Mouse (Mus musculus) bone marrow, adult 2 months (tissue): ENCODE data around the gene Gm5447. TPM values are rescaled to one million over a fixed set of nuclear protein-coding genes. Genes with fewer than 3 reads are reported as not detected.
A peak's percentile ranks its signal among the peaks of the same experiment; 100 is the strongest.

Experiments used
- H3K27ac ChIP-seq: fragments of 200-500 bp; 2 replicates; pipeline ENCODE4 v1.5.1; 2012; ENCODE audit warnings: low read depth, mild to moderate bottlenecking, control low read depth, inconsistent platforms, low read length; ENCODE audit not compliant: control insufficient read depth, poor library complexity, insufficient read depth
- H3K4me1 ChIP-seq: fragments of 200-500 bp; 2 replicates; pipeline ENCODE4 v1.6.1; 2011; ENCODE audit warnings: low read length; ENCODE audit not compliant: control insufficient read depth, insufficient read depth
- H3K4me3 ChIP-seq: fragments of 200-500 bp; replicated peaks from 2 replicates; pipeline ENCODE3; 2011; ENCODE audit warnings: mild to moderate bottlenecking, low read depth, low read length, control low read depth; ENCODE audit not compliant: control insufficient read depth
- CTCF ChIP-seq: fragments of 200-500 bp; IDR thresholded peaks from 2 replicates; pipeline ENCODE4 v1.5.1; 2011; ENCODE audit warnings: low read length, control low read depth; ENCODE audit not compliant: control insufficient read depth, insufficient read depth
- POLR2A ChIP-seq: fragments of 200-500 bp; IDR thresholded peaks from 2 replicates; pipeline ENCODE4 v1.6.1; 2011; ENCODE audit warnings: low read depth, mild to moderate bottlenecking, control low read depth, low read length, borderline replicate concordance; ENCODE audit not compliant: control insufficient read depth
- WGBS: fragments of 180-500 bp; shearing (Covaris S2); methylation state at CpG from one replicate; pipeline ENCODE4 v1.1.7; 2018; 5-methylcytosine and 5-hydroxymethylcytosine counted together
- polyA plus RNA-seq: library from polyadenylated mRNA; stranded (reverse); fragments of >200 nt; gene quantifications from 2 replicates; pipeline ENCODE4 v1.2.4, GENCODE M21; 2011; ENCODE audit warnings: low replicate concordance; ENCODE audit not compliant: missing spikeins, insufficient read depth, insufficient read length

Gm5447 gene
- polyA plus RNA-seq, 1 experiment = not detected

DNA sequence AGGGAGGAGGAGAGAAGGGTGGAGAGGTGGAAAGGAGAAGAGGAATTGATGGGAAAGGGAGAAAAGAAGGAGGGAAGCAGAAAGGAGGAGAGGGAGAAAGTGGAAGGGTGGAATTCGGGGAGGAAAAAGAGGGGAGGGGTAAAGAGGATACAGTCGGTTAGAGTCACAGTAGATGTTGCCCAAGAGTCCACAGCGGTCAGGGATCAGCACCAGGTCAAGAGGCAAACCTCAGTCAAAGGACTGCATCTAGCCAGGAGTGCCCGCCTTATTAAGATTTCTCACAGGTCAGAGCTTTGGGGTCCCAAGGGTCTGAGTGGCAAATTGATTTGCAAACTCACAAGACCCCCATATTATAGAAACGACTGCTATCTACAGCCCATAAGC lies 235 bp downstream of the Gm5447 start:
- H3K4me3 ChIP-seq = peak overlapping the region; percentile 93
- 31% methylated on average over 5 of the region's 5 CpGs for WGBS
- TF ChIP-seq POLR2A = no peak
- no peak for TF ChIP-seq CTCF
- peaks cover 5% of the 10 kb centered on the region; the same call in 1 of the 2 replicates for H3K4me1 ChIP-seq
- peak overlapping the region; percentile 91; the same call in 1 of the 2 replicates for H3K27ac ChIP-seq

DNA sequence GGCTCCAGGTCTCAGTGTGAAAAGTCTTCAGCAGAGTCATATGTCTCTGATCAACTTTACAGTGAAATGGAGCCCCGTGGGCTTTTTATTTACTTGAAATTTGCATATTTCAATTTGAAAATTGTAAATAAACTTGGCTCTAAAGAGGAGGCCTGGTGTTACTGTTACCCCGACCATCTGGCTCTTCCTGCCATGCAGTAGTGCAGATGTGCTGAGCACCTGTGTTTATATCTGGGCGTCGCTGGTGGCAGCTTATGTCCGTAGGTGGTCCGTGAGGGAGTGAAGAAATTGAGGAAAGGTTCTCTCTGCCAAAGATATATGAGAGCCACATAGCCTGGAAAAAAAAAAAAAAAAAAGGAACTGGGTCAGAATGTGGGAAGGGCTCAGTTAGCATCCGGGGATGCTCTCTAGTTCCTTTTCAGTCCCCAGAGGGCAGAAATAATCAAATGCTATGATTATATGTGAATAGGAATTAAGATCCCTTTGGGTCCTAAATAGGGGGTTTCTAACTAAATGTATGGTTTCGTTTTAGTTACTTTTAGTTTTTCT lies 2.6 kb downstream of the Gm5447 start:
- 51% methylated on average over 8 of the region's 8 CpGs for WGBS
- Histone ChIP-seq H3K4me1 (peaks cover 1% of the 10 kb centered on the region; the same call in 1 of the 2 replicates), H3K27ac (no peak overlapping the region), H3K4me3 (no peak overlapping the region)
- TF ChIP-seq POLR2A = no peak
- TF ChIP-seq CTCF = no peak

DNA sequence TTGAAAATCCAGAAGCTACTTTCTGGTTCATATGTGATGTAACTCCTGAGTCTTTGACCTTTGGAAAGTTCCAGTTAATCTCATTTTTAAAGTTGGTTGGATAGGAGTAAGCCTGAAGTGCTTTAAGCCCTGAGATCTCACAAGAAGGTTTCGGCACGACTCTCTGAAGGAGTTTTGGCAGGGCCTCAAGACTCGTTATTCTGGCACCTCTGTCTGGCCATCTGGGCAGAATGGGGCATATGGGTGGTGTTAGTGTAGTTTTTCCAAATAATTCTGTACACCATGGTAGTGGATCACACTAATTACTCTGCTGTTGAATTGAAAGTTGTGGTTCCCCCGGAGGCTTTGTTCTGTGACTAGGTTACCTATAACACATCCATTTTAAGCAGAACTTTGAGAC lies 4.2 kb downstream of the Gm5447 start:
- Histone ChIP-seq H3K4me3 (no peak overlapping the region), H3K4me1 (no peaks in the 10 kb centered on the region), H3K27ac (no peak overlapping the region)
- 83% methylated on average over 4 of the region's 4 CpGs for whole genome bisulfite sequencing
- TF ChIP-seq POLR2A = no peak
- TF ChIP-seq CTCF = no peak

DNA sequence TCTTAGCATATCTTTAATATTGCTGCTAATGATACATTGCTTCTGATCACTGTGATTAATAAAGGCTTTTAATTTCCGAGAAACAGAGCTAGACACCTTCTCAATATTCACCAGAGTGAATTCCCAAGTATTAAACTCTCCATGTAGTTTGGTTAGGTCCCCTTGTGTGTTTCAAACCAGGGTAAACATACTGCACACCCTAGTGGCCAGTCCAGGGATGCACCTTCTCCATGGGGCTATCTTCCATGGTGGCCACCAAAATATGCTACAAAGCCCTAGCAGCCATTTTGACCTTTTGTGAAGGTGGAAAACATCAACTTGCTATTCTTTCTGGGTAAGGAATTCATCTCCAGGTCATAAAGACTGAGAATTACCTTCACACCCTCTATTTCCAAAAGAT lies 7.7 kb downstream of the Gm5447 start:
- TF ChIP-seq POLR2A (no peak), CTCF (peak; percentile 79)
- Histone ChIP-seq H3K4me3 (no peak overlapping the region), H3K4me1 (no peaks in the 10 kb centered on the region), H3K27ac (no peak overlapping the region)
- 33% methylated on average over 1 of the region's 1 CpGs for WGBS

DNA sequence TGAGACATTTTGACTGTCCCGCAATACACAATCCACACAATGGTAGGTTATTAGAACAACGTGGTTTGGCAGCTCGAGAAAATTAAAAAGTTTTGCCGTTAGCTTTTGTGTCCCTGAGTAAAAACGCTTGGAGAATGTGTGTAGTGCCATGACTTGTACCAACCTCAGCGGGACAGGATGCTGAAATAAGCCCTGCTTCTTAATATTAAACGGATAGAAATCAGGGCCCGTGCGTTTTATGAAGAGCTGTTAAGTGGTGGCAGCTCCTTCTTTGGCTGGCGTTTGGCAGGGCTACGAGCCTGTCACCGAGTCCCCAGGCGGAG lies 11.2 kb downstream of the Gm5447 start:
- no peaks in the 10 kb centered on the region; the same call in 1 of the 2 replicates for H3K4me1 ChIP-seq
- TF ChIP-seq POLR2A (no peak), CTCF (no peak)
- H3K4me3 ChIP-seq = peak overlapping the region; percentile 61
- no peak overlapping the region for H3K27ac ChIP-seq
- 41% methylated on average over 13 of the region's 13 CpGs for WGBS

DNA sequence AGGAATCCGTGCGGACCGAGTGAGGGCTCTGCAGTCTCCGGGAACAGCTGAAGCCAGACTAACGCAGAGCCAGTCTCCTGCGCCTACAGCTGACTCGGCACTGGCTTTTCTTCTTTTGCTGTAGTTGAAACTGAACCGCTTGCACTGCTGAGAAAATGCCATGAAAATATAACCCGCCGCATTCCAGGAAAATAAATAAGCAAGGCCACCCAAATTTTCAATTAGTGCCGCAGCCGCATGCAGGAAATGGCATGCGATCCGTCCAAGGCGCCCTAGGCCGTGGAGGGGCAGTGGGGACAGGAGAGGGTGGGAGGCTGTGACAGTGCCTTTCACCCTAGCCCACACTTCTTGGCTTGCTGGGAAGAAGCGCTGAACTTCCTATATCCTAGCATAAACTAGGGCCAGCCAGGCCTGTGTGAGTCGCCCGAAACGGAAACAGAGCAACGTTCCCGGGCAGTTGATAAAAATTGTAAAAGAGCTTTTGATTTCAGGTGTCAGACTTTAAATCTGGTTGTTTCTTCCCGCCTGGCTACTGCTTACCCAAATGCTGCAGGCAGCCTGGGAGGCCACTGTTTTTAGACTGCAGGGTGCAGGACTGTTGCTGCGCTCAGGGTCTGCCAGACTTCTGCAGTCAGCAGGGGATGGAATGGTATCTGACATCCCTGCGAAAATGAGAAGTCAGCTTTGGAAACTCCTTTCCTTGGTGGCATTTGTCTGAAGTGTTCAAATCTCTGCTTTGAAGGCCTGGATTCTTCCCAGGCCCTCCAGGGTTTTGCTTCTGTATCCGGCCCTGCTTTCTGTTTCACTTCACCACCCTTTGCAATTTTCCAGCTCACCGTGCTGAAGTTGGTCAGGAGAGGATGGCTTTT lies 11.8 kb downstream of the Gm5447 start:
- 25% methylated on average over 27 of the region's 27 CpGs for WGBS
- H3K4me3 ChIP-seq = peak overlapping the region; percentile 61
- TF ChIP-seq CTCF = no peak
- no peak for TF ChIP-seq POLR2A
- H3K4me1 ChIP-seq = no peaks in the 10 kb centered on the region; the same call in 1 of the 2 replicates
- peak overlapping the region; percentile 54 for H3K27ac ChIP-seq

DNA sequence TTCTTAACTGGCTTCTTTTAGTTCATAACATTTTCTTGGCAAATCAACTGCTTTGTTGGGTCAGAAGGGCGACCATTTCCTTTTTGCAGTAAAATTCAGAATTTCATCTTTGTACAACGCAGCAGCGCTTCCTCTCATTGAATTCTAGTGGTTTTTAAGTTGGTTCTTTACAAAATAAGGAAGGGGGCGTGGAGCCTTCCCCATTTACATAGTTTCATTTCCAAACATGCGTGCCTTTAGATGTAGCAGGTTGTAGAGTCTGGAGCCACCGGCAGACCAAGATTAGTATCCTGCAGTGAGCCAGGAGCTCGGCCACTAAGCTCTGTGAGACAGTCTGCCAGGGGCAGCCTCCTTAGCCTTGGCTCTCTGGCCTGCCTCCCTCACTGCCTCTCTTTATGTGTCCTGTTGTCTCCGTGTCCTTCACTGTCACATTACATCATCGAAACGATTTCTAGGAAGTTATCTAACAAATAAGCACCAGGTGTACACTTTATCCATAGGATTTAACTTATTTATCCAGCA lies 13.0 kb downstream of the Gm5447 start:
- TF ChIP-seq CTCF = no peak
- TF ChIP-seq POLR2A = no peak
- H3K4me3 ChIP-seq = peak overlapping the region; percentile 43
- 7% methylated on average over 10 of the region's 10 CpGs for WGBS
- no peaks in the 10 kb centered on the region; the same call in 1 of the 2 replicates for H3K4me1 ChIP-seq
- peak overlapping the region; percentile 72 for H3K27ac ChIP-seq

DNA sequence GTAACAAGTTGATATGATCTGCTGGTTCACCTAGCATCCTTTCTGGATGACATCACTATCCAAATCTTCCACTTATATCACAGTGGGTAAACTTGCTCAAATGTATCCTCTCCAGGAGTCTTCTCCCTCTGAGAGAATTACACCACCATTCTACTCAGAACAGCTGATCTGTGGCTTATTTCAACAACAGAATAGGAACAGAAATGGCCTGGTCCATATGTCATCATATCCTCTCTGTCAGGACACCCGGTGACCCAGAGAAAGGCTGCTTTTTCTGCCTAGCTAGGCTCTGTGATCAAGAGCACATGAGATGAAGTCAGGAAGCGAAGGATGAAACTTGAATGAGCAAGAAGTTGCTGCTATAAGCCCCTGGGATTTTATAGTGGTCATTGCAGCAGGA lies 13.7 kb downstream of the Gm5447 start:
- Histone ChIP-seq H3K27ac (peak overlapping the region; percentile 4; the same call in 1 of the 2 replicates), H3K4me3 (no peak overlapping the region), H3K4me1 (no peaks in the 10 kb centered on the region; the same call in 1 of the 2 replicates)
- no peak for TF ChIP-seq CTCF
- no peak for TF ChIP-seq POLR2A
- 30% methylated on average over 2 of the region's 2 CpGs for WGBS
